Mouse (Mus musculus) embryonic fibroblast, embryonic 13.5 days (primary cell): Measurements from ENCODE around the gene Pfn5. TPM values are rescaled to one million over a fixed set of nuclear protein-coding genes. Genes with fewer than 3 reads are reported as not detected.
"Not testable (repeated sequence)": the region's sequence is repeated elsewhere in the genome, so short reads cannot be mapped to it uniquely, and the experiment has no call there.

Experiments
- H3K27ac ChIP-seq: 2 replicates; pipeline ENCODE4 v1.5.1; 2012; ENCODE audit warnings: low read length, control low read depth, inconsistent platforms; ENCODE audit not compliant: insufficient read depth
- H3K4me1 ChIP-seq: 2 replicates; pipeline ENCODE4 v1.6.1; 2011; ENCODE audit warnings: low read length; ENCODE audit not compliant: control insufficient read depth, insufficient read depth
- H3K4me3 ChIP-seq: 2 replicates; pipeline ENCODE4 v1.5.1; 2011; ENCODE audit warnings: mild to moderate bottlenecking, control low read depth, low read length; ENCODE audit not compliant: insufficient read depth
- CTCF ChIP-seq: IDR thresholded peaks from 2 replicates; pipeline ENCODE4 v1.5.1; 2011; ENCODE audit warnings: mild to moderate bottlenecking, control low read depth, low read length, moderate library complexity, borderline replicate concordance; ENCODE audit not compliant: insufficient read depth
- POLR2A ChIP-seq: IDR thresholded peaks from 2 replicates; pipeline ENCODE4 v1.6.1; 2011; ENCODE audit warnings: low read depth, mild to moderate bottlenecking, control low read depth, low read length, moderate library complexity
- polyA plus RNA-seq: library from polyadenylated mRNA; stranded (reverse); fragments of >200 nt; gene quantifications from 2 replicates; pipeline ENCODE4 v1.2.4, GENCODE M21; 2011; ENCODE audit warnings: low read depth; ENCODE audit not compliant: missing spikeins, insufficient read length

Gene Pfn5
- polyA plus RNA-seq, result not detected in 2 replicates

DNA sequence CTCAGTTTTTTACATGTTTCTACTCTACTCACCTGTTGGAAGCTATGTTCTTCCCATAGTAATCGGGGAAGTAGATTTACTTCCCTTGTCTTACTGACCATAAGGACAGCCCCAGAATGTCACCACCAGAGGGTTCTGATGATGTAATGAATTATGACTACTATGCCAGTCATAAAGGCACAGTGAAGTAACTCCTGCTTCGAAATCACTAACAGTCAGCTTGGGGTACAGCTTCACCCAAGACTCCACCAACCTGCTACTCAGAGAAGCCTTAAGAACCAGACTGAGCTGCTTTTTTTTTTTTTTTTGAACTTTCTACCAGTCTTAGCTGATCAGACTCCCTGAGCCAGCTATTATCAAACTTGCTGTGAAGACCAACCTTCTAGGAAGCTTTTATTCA is at the start of gene Pfn5, which contains the start of gene Asb12:
Gene Pfn5, plus strand, starts transcription at position 218 of the 400 bp plus-strand sequence.
Gene Asb12, minus strand, starts transcription at position 101 of the 400 bp plus-strand sequence.
- H3K4me1 ChIP-seq, result no peaks in the 10 kb centered on the region
- TF ChIP-seq CTCF (no peak), POLR2A (no peak)
- no peak within 1 kb of the TSS for H3K27ac ChIP-seq
- no peak within 1 kb of the TSS for H3K4me3 ChIP-seq

DNA sequence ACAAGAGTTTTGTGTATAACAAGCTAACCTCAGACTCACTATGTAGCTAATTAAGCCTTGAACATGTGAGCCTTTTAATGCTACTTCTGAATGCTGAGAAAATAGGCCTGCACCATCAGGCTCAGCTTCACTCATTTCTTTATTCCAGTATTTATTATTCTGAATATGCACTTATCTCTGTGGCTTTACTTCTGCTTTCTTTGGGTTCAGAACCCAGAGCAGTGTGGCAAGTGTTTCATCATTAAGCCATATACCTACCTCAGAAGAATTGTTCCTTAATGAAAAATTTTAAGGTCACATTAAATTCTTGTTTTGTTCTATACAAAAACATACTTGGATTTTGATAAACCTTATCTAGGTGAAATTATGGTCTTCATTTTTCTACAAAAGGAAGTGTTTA is 34.0 kb upstream of the Pfn5 start:
- no peaks in the 10 kb centered on the region for H3K4me1 ChIP-seq
- TF ChIP-seq POLR2A (no peak), CTCF (no peak)
- H3K4me3 ChIP-seq, result no peak overlapping the region
- H3K27ac ChIP-seq, result no peak overlapping the region

DNA sequence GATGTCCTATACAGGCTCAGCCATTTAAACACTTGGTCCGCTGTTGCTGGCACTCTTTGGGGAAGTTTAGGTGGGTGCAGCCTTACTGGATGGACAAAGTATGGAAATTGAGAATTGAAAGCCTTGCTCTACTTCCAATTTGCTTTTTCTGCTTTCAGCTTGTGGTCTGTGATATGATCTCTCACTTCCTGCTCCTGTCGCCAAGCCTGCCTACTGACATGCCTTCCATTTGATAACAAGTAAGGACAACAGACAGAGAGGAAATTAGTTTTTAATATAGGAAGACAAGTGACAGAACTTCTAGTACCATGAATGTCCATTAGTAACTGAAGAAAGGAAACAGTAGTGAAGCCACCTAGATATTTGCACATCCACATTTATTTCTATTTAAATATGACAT is 32.7 kb upstream of the Pfn5 start:
- no peak for TF ChIP-seq CTCF
- TF ChIP-seq POLR2A, result no peak
- Histone ChIP-seq H3K27ac (no peak overlapping the region), H3K4me3 (no peak overlapping the region), H3K4me1 (no peaks in the 10 kb centered on the region)

DNA sequence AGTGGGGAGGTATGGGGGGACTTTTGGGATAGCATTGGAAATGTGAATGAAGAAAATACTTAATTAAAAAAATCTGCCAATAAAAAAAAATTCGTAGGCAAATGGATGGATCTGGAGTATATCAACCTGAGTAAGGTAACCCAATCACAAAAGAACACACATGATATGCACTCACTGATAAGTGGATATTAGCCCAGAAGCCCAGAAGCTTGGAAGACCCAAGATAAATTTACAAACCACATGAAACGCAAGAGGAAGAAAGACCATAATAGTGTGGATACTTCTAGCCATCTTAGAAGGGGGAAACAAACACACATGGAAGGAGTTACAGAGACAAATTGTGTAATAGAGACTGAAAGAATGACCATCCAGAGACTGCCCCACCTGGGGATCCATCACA is 22.4 kb upstream of the Pfn5 start:
- not testable (repeated sequence) for H3K4me1 ChIP-seq, H3K27ac ChIP-seq, H3K4me3 ChIP-seq

DNA sequence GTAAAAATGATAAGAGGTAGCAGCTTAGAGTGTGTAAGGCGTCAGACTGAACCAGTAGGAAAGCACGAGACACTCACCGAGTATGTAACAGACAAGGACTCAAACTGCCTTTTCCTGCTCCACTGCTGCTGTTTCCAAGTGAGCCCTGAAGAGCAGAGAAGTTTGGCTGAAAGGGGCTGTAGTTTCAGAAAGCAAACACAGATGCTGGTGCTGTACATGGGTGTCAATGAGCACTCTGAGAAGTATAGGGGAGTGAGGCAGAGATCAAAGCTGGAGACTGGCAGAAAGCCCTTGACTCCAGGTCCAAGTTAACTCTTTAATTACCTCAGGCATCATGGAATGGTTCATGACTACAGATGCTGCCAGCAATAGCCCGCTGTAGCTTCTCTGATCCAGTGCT is 3.6 kb upstream of the Pfn5 start:
- no peak for TF ChIP-seq POLR2A
- TF ChIP-seq CTCF, result no peak
- Histone ChIP-seq H3K27ac (no peak overlapping the region), H3K4me1 (no peaks in the 10 kb centered on the region), H3K4me3 (no peak overlapping the region)

DNA sequence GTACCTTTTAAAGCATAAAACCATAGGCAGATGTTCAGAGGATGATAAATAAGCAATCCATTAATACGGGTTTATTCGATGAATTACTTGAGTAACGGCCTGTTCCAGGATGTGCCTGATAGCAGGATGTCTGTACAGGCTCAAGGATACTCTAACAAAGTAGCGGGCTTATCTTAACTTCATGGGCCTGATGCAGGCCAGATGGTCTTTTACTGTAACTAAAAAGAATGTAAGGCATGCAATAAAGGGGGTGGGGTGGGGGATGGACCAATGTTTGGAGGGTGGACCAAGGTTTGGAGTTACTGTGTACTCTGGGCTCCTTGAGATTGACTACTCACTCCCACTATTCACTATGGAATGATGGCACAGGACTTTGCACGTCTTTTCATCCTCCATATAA is 42.7 kb downstream of the Pfn5 start:
- Histone ChIP-seq H3K4me3 (no peak overlapping the region), H3K4me1 (no peaks in the 10 kb centered on the region), H3K27ac (no peak overlapping the region)
- TF ChIP-seq POLR2A (no peak), CTCF (no peak)

Other genes with a start within 250 kb of the Pfn5 start
- 7.8 and 12.7 TPM in 2 replicates for gene Amer1, start 113.2 kb upstream of the Pfn5 start, polyA plus RNA-seq
- not detected in 2 replicates for gene Asb12, start 117 bp upstream of the Pfn5 start, polyA plus RNA-seq
- gene Zc4h2, start 100.4 kb downstream of the Pfn5 start, polyA plus RNA-seq, result 12.6 and 17.6 TPM in 2 replicates
- 5.8 and 6.1 TPM in 2 replicates for gene Zc3h12b, start 153.6 kb downstream of the Pfn5 start, polyA plus RNA-seq